Mouse (Mus musculus) olfactory bulb, adult 2 months (tissue): ENCODE measurements at regions not wholly inside any gene's neighbourhood (a gene's known extent, or its start where the extent isn't known, plus 50 kb on each side); places are given as distances from the start of the nearest gene placed in this dataset.

Source experiments
- H3K27ac ChIP-seq: fragments of 200-500 bp; 2 replicates; pipeline ENCODE4 v1.5.1; 2012; ENCODE audit warnings: low read depth, low read length; ENCODE audit not compliant: insufficient read depth
- H3K4me1 ChIP-seq: fragments of 200-500 bp; 2 replicates; pipeline ENCODE4 v1.6.1; 2012; ENCODE audit warnings: low read length; ENCODE audit not compliant: control insufficient read depth, insufficient read depth
- H3K4me3 ChIP-seq: fragments of 200-500 bp; 2 replicates; pipeline ENCODE4 v1.5.1; 2012; ENCODE audit warnings: mild to moderate bottlenecking, low read depth, low read length, moderate library complexity; ENCODE audit not compliant: insufficient read depth
- CTCF ChIP-seq: fragments of 200-500 bp; IDR thresholded peaks from 2 replicates; pipeline ENCODE4 v1.5.1; 2012; ENCODE audit warnings: low read depth, mild to moderate bottlenecking, low read length, moderate library complexity; ENCODE audit not compliant: insufficient read depth
- POLR2A ChIP-seq: fragments of 200-500 bp; IDR thresholded peaks from 2 replicates; pipeline ENCODE4 v1.6.1; 2012; ENCODE audit warnings: mild to moderate bottlenecking, low read depth, low read length, moderate library complexity; ENCODE audit not compliant: insufficient read depth
- WGBS: fragments of 180-500 bp; shearing (Covaris S2); methylation state at CpG from one replicate; pipeline ENCODE4 v1.1.7; 2018; 5-methylcytosine and 5-hydroxymethylcytosine counted together

GRCm38 (mm10) chr13:98551471-98552020, 59.7 kb upstream of the Gm10320 start:
- Histone ChIP-seq H3K4me1 (no peaks in the 10 kb centered on the region), H3K4me3 (no peak overlapping the region), H3K27ac (no peak overlapping the region)
- TF ChIP-seq POLR2A (no peak), CTCF (no peak)
- WGBS, result 66% methylated on average over 13 of the region's 13 CpGs

- Histone ChIP-seq H3K4me3 (no peak overlapping the region), H3K4me1 (no peaks in the 10 kb centered on the region), H3K27ac (no peak overlapping the region)
- TF ChIP-seq POLR2A, result no peak
- no peak for TF ChIP-seq CTCF
- WGBS, result 90% methylated on average over 5 of the region's 5 CpGs
Observed at GRCm38 (mm10) chr13:98547223-98547622, 55.4 kb upstream of the Gm10320 start.

GRCm38 (mm10) chr13:98546116-98546515, 54.3 kb upstream of the Gm10320 start:
- no peak for TF ChIP-seq POLR2A
- TF ChIP-seq CTCF, result no peak
- Histone ChIP-seq H3K27ac (no peak overlapping the region), H3K4me1 (no peaks in the 10 kb centered on the region), H3K4me3 (no peak overlapping the region)
- 53% methylated on average over 5 of the region's 5 CpGs for WGBS

- no peaks in the 10 kb centered on the region for H3K4me1 ChIP-seq
- H3K27ac ChIP-seq, result no peak overlapping the region
- no peak overlapping the region for H3K4me3 ChIP-seq
- TF ChIP-seq POLR2A (no peak), CTCF (no peak)
- WGBS, result 81% methylated on average over 5 of the region's 5 CpGs
Observed at GRCm38 (mm10) chr13:98545398-98545797, 53.6 kb upstream of the Gm10320 start.

GRCm38 (mm10) chr13:98544051-98544450, 52.2 kb upstream of the Gm10320 start:
- Histone ChIP-seq H3K27ac (no peak overlapping the region), H3K4me3 (no peak overlapping the region), H3K4me1 (no peaks in the 10 kb centered on the region)
- no peak for TF ChIP-seq POLR2A
- WGBS, result 96% methylated on average over 10 of the region's 10 CpGs
